Mouse (Mus musculus): Measurements from ENCODE around the gene Rtl9.

Rtl9 gene

DNA sequence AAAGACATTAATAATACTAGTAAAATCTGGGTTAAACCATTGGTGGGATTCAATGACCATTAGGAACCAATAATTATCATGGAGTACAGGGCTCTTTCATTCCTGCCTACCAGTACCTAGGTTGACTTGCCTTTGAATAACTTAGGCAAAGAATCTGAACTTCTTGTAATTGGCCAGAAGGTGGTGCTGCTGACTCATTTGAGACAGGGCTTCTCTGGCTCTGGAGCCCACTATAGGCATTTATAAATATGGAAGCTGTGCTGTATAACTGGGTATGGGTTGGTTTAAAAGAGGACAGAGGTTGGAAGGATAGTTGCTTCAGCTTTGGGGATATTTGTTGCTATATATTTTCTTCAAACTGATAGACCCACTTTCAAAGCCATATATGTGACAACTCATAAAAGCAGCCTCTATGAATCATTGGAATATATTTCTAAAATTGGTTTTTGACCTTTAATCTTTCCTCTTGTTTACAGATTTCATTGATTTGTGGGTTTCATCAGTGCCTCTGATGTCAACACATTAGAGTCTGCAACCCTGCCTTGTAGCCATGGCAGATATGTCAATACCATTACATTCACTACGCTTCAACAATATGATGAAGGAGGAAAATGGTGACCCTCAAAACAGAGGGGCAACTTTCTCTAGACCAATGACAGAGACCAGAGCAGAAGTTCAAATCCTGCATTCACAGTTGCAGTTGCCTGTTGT lies at the start of gene Rtl9:
TSS of gene Rtl9 (plus strand) at position 551 of the 711 bp plus-strand sequence.
- DNase-seq (ENCODE audit: low read depth) = peak; percentile 10

GRCm38 (mm10) chrX:143051478-143051877 lies 47.9 kb upstream of the Rtl9 start:
- peak; percentile 57 for DNase-seq (ENCODE audit: low read depth)

DNA sequence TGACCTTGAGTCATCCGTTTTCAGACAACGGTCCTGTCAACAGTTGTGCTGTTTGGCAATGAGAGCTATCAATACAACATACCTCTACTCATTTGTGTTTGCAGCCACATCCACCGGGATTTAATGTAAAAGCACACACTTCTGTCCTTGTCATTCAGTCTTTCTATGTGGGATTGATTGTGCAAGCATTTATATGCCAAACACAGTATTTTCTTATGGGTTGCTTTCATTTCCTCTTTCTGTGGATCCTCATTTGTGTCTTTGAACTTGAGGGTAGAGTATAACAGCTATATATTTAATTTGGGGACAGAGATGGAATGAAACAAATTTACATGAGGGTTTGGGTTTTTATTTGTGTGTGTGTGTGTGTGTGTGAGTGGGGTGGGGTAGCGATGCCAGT lies 47.5 kb upstream of the Rtl9 start:
- DNase-seq (ENCODE audit: low read depth) = no peak

GRCm38 (mm10) chrX:143058829-143059228 lies 40.6 kb upstream of the Rtl9 start:
- peak; percentile 31 for DNase-seq (ENCODE audit: low read depth)

DNA sequence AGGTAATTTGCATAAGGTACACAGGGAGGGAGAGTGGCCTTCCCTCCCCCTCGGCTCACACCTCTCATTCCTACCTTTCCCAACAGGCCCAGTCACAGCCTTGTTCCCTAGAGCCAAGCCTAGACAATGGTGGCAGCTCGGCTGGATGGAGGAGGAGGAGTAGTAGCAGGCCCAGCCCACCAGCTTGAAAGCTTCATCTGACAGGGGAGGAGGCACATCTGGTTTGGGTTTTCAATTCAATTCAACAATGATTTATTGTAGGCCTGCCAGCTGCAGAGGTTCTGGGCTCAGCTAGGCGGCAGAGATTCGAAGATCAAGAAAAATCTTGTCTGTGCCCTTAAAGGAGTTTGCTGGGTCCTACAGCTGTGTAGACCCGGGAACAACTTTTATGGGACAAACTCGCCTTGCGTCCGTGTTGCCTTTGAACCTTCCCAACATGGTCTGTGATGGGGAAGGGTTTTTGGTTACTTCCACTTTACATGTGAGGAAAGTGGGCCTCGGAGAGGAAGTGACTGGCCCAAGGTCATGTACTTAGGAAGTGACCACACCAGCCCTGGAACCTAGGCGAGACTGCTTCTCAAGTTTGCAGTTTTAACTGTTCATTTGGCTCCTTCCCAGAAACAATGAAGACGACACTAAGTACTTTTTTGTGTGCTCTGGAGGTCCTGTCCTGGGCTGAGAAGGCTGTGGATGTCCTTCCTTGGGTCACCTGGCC lies 36.6 kb upstream of the Rtl9 start:
- no peak for DNase-seq (ENCODE audit: low read depth)

- DNase-seq (ENCODE audit: low read depth) = no peak
Observed at GRCm38 (mm10) chrX:143063780-143064179, 35.6 kb upstream of the Rtl9 start.

DNA sequence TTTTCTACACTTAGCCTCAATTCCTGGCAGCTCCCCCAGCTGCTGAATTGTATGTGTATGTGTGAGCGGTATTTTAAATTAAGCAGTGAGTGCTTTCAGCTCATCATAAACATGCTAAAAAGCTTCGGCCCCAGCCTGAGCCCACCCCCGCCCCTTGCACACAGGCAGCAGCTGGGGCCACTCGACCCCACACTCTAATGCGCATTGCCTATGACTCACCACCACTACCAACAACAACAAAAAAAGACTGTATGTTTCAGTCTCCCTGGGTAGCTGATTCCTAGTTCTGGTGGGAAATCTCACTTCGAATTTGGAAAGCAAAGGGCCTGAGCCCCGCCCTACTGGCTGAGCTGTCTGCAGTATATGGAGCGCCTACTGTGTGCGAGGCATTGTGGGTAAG lies 35.1 kb upstream of the Rtl9 start:
- no peak for DNase-seq (ENCODE audit: low read depth)

- DNase-seq (ENCODE audit: low read depth) = no peak
Observed at GRCm38 (mm10) chrX:143066320-143067114, 32.9 kb upstream of the Rtl9 start.

GRCm38 (mm10) chrX:143067115-143067514 lies 32.3 kb upstream of the Rtl9 start:
- no peak for DNase-seq (ENCODE audit: low read depth)

GRCm38 (mm10) chrX:143067576-143067975 lies 31.8 kb upstream of the Rtl9 start:
- no peak for DNase-seq (ENCODE audit: low read depth)

DNA sequence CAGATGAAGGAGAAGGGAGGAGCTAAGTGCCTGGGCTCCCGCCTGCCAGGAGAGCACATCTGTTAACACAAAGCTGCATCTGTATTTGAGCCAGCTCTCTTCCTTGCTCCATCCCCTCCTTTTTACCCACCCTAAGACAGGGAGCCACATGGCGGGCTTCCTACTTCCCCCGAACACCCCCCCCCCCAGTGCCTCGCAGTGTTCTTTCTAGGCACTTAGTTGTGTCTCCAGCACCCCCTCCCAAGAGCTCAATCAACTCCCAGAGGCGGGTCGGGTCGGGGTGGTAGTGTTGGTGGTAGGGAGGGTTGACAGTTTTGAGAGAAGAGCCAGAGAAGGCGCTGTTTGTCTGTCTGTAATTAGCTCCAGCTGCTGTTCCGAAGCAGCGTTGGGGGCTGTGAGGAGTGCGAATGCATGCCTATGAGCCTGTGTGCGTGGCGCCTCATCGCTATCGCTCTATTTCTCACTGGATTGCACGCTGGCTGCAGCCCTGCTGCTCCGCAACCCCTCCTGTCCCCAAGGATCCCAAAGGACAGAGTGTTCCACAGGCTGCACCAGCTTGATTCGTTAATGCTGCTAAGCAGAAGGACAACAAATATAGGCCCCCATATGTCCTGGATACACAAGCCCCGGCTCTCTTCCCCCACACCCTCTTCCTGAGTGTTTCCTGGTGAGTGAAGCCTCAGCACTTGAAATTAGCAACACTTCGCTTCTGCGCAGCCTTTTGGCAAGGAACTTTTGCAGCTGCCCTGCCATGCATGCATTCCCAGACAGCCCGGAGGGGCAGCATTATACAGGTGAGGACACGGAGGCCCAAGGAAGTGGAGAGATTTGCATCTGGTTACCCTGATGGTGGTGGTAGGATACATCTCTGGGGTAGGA lies 18.7 kb upstream of the Rtl9 start:
- DNase-seq (ENCODE audit: low read depth) = no peak

DNA sequence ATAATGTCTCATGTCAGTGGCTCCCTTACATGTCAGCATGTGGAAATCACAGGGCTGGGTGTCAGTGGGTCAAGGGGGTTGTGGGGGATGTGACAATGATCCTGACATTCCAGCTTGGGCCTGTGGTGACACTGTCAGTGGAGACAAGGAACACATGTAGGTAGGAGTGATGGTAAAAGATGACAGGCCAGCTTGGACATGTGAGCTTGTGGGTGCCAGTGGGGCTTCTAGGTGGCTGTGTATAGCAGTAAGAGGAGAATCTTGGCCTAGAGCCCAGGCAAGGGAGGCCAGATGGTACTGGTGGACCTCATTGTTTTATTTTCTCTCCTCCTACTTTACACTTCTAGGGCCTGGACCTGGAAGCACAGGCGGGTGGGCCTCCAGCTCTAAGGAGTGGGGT lies 16.7 kb upstream of the Rtl9 start:
- no peak for DNase-seq (ENCODE audit: low read depth)

DNA sequence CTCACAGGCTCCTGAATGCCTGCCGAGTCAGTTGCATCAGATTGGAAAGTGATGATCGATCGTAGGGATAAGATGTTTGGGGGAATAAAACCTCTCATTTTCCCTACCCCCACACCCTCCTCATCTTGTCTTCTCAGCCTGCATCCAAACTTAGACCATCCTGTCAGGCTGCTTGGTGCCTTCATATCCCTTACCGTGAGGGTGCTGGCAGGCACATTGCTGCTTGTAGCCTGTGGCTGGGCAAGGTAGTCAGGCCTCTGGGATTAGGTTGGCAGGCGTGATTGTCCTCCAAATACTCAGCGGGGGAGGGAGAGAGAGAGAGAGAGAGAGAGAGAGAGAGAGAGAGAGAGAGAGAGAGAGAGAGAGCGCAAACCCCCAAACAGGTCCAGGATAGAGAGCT lies 11.2 kb upstream of the Rtl9 start:
- no peak for DNase-seq (ENCODE audit: low read depth)

GRCm38 (mm10) chrX:143090904-143091588 lies 8.3 kb upstream of the Rtl9 start:
- DNase-seq (ENCODE audit: low read depth) = no peak

DNA sequence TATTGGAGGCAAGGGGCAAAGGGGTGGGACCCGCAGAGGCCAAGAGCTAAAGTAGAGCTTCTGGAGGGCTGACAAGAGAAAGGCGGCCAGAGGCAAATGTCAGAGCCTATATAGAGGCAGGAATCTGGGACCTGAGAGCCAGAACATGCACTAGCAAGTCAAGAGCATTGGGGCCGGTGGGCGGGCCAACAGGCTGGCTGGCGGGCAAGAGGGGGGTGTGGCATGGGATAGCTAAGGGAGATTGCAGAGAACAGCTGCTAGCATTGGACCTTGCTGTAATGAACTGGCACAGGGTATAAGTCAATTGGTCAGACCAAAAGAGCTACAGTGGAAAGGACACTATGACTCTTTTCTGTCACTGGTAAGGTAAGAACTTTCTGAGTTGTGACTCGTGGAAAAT lies 1.8 kb upstream of the Rtl9 start:
- DNase-seq (ENCODE audit: low read depth) = no peak

DNA sequence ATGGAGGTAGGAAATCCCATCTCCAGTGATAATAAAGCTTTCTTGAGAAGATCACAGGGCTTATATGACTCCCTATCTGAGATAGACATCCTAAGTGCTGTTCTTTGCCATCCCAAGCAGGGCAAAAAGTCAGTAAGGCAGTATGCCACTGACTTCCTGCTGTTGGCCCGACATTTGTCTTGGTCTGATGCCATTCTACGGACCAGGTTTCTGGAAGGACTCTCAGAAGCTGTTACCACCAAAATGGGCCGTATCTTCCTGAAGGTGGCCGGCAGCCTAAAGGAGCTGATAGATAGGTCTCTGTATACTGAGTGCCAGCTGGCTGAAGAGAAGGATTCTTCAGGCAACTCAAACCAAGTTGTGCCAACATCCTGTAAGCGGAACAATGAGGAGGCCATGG lies 3.8 kb downstream of the Rtl9 start:
- DNase-seq (ENCODE audit: low read depth) = no peak

DNA sequence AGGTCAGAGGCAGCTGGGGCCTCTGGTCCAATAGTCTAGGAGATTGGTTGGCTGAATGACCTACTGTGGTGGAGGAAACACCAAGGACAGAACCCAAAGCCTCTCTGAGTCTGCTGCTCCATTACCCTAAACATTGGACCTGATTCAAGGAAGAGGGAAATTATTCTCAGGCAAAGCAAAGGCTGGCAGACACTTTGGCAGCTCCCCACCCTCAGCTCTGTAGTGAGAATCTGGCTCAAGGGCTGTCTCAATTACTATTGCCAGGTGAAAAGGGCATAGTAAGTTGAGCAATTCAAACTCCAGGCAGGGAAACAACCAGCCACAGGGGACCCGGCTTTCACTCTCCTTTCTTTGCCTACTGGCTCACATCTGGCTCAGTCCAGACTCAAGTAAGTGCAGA lies 6.5 kb downstream of the Rtl9 start:
- no peak for DNase-seq (ENCODE audit: low read depth)

- DNase-seq (ENCODE audit: low read depth) = no peak
Observed at GRCm38 (mm10) chrX:143112546-143112945, 13.2 kb downstream of the Rtl9 start.
